Mouse (Mus musculus): ENCODE measurements at regions not wholly inside any gene's neighbourhood (a gene's known extent, or its start where the extent isn't known, plus 50 kb on each side); places are given as distances from the start of the nearest gene placed in this dataset.

- no peak for DNase-seq
These were observed 82.2 kb upstream of the Eif4g2 start for GRCm38 (mm10) chr7:111164994-111165393.

- no peak for DNase-seq
These were observed 81.4 kb upstream of the Eif4g2 start for GRCm38 (mm10) chr7:111164276-111164675.

GRCm38 (mm10) chr7:111163861-111164260 is 81.0 kb upstream of the Eif4g2 start:
- no peak for DNase-seq

- peak; percentile 43 for DNase-seq
These were observed 80.5 kb upstream of the Eif4g2 start for GRCm38 (mm10) chr7:111163321-111163720.

GRCm38 (mm10) chr7:111158791-111159286 is 76.0 kb upstream of the Eif4g2 start:
- no peak for DNase-seq

GRCm38 (mm10) chr7:111157754-111158325 is 75.0 kb upstream of the Eif4g2 start:
- no peak for DNase-seq

- peak; percentile 41 for DNase-seq
These were observed 74.5 kb upstream of the Eif4g2 start for GRCm38 (mm10) chr7:111157287-111157686.

GRCm38 (mm10) chr7:111156472-111157231 is 73.8 kb upstream of the Eif4g2 start:
- peak; percentile 11 for DNase-seq

GRCm38 (mm10) chr7:111155995-111156394 is 73.2 kb upstream of the Eif4g2 start:
- DNase-seq = no peak

- no peak for DNase-seq
These were observed 71.4 kb upstream of the Eif4g2 start for GRCm38 (mm10) chr7:111154217-111154616.

- no peak for DNase-seq
These were observed 67.7 kb upstream of the Eif4g2 start for GRCm38 (mm10) chr7:111150540-111150939.

GRCm38 (mm10) chr7:111150115-111150514 is 67.3 kb upstream of the Eif4g2 start:
- DNase-seq = no peak

GRCm38 (mm10) chr7:111147593-111147992 is 64.8 kb upstream of the Eif4g2 start:
- DNase-seq = no peak

- no peak for DNase-seq
These were observed 63.8 kb upstream of the Eif4g2 start for GRCm38 (mm10) chr7:111146670-111147069.

GRCm38 (mm10) chr7:111144216-111144615 is 61.4 kb upstream of the Eif4g2 start:
- DNase-seq = no peak

- no peak for DNase-seq
These were observed 58.6 kb upstream of the Eif4g2 start for GRCm38 (mm10) chr7:111141285-111141965.

- no peak for DNase-seq
These were observed 55.2 kb upstream of the Eif4g2 start for GRCm38 (mm10) chr7:111138038-111138437.

GRCm38 (mm10) chr7:111136066-111136639 is 53.3 kb upstream of the Eif4g2 start:
- no peak for DNase-seq

GRCm38 (mm10) chr7:111134496-111134895 is 51.7 kb upstream of the Eif4g2 start:
- no peak for DNase-seq

All from retina, postnatal 1 day (tissue).